Mouse (Mus musculus): ENCODE results near the gene Kcnh2.
A peak's percentile ranks its signal among the peaks of the same experiment; 100 is the strongest.

Gene Kcnh2

GRCm38 (mm10) chr5:24378700-24379099 lies 27.3 kb upstream of the Kcnh2 start:
- no peak for DNase-seq (ENCODE audit: low spot score)

GRCm38 (mm10) chr5:24374666-24375328 lies 23.4 kb upstream of the Kcnh2 start:
- DNase-seq (ENCODE audit: low spot score): no peak

DNA sequence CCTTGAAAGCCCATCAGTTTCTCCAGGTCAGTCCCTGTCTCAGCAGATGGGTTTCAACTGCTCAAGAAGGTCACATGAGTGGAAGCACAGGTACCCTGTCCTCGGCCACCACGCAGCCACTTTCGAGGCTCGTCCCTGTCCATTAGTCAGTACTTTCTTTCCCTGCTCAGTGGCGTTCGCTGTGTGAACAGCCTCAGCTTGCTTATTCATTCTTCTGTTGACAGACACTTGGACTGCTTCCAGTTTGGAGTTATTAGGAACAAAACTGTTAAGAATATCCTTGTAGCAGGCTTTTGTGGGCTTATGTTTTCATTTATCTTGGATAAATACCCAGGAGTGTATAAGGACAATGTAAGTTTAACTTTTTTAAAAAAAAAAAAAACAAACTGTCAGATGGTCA lies 22.8 kb upstream of the Kcnh2 start:
- DNase-seq (ENCODE audit: low spot score): no peak

GRCm38 (mm10) chr5:24373807-24374206 lies 22.4 kb upstream of the Kcnh2 start:
- DNase-seq (ENCODE audit: low spot score): no peak

- DNase-seq (ENCODE audit: low spot score): no peak
These were observed 18.4 kb upstream of the Kcnh2 start for GRCm38 (mm10) chr5:24369767-24370166.

- no peak for DNase-seq (ENCODE audit: low spot score)
These were observed 15.0 kb upstream of the Kcnh2 start for GRCm38 (mm10) chr5:24366426-24366825.

DNA sequence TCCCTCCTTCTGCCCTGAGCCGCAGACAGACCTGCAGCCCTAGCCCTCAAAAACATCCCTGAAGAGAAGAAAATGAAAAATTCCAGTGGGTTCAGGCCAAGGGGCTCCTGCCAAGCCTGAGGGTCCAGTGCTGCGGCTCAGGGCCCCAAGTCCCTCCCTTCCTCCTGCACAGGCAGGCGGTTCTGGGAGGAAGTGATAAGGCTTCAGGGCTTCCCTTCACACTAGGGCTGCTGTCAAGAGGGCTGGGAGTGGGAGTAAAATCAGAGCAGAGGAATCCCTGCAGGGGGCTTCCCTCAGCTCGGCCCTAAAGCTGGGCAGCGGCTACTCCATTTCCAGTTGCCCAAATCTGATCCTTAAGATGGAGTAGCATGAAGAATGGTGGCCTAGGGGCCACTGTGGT lies 14.1 kb upstream of the Kcnh2 start:
- no peak for DNase-seq (ENCODE audit: low spot score)

- no peak for DNase-seq (ENCODE audit: low spot score)
These were observed 13.6 kb upstream of the Kcnh2 start for GRCm38 (mm10) chr5:24364963-24365362.

GRCm38 (mm10) chr5:24364508-24364907 lies 13.1 kb upstream of the Kcnh2 start, which contains the start of gene Nos3:
Nos3 (plus strand) TSS chr5:24364810.
- DNase-seq (ENCODE audit: low spot score): no peak

DNA sequence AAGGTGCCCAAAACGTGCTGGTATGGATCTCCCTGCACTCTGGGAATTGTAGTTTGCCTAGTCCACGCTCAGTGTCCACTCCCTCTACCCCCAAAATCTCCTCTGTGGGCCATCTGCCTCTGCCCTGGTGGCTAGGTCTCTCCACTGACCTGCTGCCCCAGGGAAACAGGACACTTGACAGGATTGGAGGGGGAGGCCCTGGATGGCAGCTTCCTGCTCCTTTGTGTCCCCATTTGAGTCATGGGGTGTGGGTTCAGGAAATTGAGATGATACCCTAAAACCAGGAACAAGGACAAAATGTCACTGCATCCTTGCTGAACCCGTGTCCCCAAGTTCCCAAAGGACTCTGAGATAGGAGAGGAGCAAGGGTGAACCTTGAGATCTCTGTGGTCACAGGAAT lies 12.7 kb upstream of the Kcnh2 start:
- DNase-seq (ENCODE audit: low spot score): no peak

- no peak for DNase-seq (ENCODE audit: low spot score)
These were observed 12.1 kb upstream of the Kcnh2 start for GRCm38 (mm10) chr5:24363467-24363866.

DNA sequence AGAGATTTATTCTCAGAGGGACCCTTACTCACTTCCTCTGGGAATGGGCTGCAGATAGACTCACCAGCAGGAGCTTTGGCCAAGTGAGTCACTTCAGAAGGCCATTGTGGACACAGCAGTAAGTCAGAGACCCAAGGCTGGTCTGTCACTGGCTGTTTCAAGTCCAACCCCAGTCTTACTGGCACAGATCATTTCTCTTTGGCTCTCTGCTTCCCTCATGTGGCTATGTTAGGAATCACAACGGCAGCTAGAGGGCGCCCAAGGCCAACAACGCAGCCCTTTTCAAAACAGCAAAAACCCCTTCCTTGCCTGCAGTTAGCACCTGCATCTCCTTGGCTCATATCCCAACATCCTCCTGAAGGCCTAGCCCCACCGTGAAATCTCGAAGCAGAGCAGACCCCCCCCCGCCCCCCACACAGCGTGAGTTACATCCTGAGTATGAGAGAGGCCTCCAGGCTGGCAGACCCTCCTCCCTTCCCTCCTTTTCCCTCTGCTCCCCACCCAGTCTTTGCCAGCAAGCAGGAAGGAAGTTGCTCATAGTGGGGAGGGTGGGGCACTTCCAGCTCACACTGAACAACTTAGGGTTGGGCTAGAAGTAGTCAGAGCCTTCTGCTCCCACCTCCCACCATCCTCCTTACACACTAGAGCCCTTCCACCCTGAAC lies 9.5 kb upstream of the Kcnh2 start:
- DNase-seq (ENCODE audit: low spot score): peak; percentile 92

- peak; percentile 97 for DNase-seq (ENCODE audit: low spot score)
These were observed 6.1 kb upstream of the Kcnh2 start for GRCm38 (mm10) chr5:24357461-24357860.

- no peak for DNase-seq (ENCODE audit: low spot score)
These were observed 5.4 kb upstream of the Kcnh2 start for GRCm38 (mm10) chr5:24356764-24357163.

DNA sequence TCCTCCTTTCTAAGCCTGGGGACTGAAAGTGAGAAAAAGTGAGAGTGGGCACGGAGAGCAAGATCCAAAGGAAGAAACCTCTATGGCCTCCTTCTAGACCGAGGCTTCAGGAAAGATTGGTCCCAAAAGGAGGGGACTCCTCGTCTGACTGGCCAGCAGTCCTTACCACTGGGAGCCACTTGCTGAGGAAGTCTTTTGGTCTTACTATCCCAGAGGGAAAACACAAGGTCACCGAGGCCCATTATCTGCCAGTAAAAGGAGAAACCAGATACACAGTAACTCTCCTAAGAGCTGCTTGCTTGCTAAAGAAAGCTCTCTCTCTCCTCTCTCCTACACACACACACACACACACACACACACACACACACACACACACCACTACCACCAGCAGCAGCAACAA lies 1.9 kb upstream of the Kcnh2 start:
- no peak for DNase-seq (ENCODE audit: low spot score)

- peak; percentile 78 for DNase-seq (ENCODE audit: low spot score)
These were observed 951 bp upstream of the Kcnh2 start for GRCm38 (mm10) chr5:24352251-24352859.

GRCm38 (mm10) chr5:24351701-24352171 lies 332 bp upstream of the Kcnh2 start:
- DNase-seq (ENCODE audit: low spot score): peak; percentile 90

DNA sequence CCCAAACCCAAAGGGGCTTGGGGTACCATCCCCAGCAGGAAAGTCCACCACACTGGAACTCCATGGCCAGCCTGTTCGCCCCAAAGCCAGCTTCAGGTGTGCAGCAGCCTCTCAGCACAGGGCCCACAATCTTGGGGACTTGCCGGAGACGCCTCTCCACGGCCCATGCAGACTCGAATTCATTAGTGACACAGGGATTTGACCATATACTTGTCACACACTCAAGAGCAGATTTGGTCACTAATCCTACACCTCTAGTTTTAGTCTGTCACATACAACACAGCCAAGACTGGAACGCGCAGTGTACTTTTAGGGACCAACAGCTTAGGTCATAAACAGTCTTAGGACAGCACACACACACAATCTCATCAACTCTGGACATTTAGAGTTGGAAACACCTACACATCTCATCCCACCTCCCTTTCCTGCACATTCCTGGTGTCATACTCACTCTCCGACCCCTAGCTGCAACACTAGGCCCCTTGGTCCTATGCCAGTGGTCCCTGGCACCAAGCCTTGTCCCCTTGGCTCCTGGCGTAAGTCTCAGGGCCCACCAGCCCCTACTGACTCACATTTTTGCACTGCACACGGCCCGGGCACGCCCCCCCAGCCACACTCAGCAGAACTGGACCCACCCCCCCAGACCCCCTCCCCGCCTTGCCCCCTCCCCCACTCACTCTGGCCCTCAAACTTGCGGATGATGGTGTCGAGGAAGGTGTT lies 713 bp downstream of the Kcnh2 start:
- no peak for DNase-seq (ENCODE audit: low spot score)

DNA sequence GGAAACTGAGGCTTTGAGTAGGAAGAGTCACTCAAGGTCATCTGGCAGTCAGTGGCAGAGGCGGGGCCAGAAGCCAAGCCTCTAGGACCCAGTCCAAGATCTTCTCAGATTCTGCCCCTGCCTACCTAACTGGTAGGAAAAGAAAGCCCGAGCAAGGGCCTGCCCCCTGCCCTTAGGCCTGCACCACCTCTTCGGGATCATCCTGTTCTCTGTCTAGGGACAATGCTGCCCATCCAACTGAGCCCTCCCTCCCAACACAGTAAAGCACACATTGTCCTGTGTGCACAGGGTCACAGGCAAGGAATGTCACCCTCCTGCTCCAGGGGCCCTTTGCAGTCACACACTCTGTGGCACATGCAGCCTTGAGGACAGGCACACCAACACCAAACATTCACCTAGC lies 1.3 kb downstream of the Kcnh2 start:
- DNase-seq (ENCODE audit: low spot score): no peak

DNA sequence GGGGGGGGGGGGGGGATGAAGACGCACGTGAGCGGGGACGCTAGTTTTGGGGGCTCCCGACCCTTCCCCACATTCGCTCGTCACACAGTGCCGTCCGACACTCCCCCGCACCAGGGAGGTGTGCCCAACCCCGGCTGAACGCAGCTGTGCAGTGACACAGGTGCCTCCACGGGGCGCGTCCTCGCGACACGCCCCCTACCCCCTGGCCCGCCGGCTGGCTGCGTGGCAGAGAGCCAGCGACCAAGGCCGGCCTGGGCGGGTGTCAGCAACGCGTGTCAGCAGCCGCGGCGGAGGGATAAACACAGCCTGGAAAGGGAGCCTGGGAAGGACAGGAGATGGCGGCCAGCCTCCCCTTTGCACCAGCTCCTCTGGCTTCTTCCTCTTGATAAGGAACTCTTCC lies 2.9 kb downstream of the Kcnh2 start:
- DNase-seq (ENCODE audit: low spot score): no peak

DNA sequence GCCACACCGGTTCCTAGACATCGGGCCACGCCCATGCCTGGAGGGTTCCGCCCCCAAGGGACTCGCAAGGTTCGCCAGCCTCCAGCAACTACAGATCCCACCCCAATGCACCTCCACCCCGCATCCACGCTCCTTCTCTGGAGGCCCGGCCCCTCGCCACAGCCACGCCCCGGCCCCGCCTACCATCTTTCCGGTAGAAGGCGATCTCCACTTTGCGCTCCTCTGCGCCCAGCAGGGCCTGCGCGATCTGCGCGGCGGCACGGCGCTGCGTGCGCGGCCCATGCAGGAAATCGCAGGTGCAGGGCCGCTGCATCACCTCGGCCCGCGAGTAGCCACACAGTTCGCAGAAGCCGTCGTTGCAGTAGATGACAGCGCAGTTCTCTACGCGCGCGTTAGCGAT lies 3.3 kb downstream of the Kcnh2 start:
- DNase-seq (ENCODE audit: low spot score): peak; percentile 75

- no peak for DNase-seq (ENCODE audit: low spot score)
These were observed 4.1 kb downstream of the Kcnh2 start for GRCm38 (mm10) chr5:24347186-24347875.

Measured in embryo, embryonic 10.5 days (tissue).